Mouse (Mus musculus) neural tube, embryonic 15.5 days (tissue): ENCODE data around the gene 1700025G04Rik. TPM values are rescaled to one million over a fixed set of nuclear protein-coding genes. Genes with fewer than 3 reads are reported as not detected.

Experiments
- ATAC-seq: fragments of 200-750 bp; cut with Nextera tagmentation; 2 replicates; pipeline ENCODE4 v1.8.0; 2017; ENCODE audit warnings: mild to moderate bottlenecking, moderate TSS enrichment, moderate library complexity; ENCODE audit not compliant: low FRiP score
- H3K27ac ChIP-seq: fragments of 300-500 bp; sonication (generic); replicated peaks from 2 replicates; pipeline ENCODE4 v1.5.1; 2015; ENCODE audit warnings: mild to moderate bottlenecking, inconsistent platforms
- H3K27me3 ChIP-seq: fragments of 300-500 bp; sonication (generic); replicated peaks from 2 replicates; pipeline ENCODE4 v1.6.1; 2015; ENCODE audit warnings: inconsistent platforms
- H3K36me3 ChIP-seq: fragments of 300-500 bp; sonication (generic); 2 replicates; pipeline ENCODE4 v1.6.1; 2015; ENCODE audit warnings: inconsistent platforms
- H3K4me1 ChIP-seq: fragments of 300-500 bp; sonication (generic); 2 replicates; pipeline ENCODE4 v1.6.1; 2015; ENCODE audit warnings: inconsistent platforms
- H3K4me2 ChIP-seq: fragments of 300-500 bp; sonication (generic); 2 replicates; pipeline ENCODE4 v1.6.1; 2015; ENCODE audit warnings: inconsistent platforms, mild to moderate bottlenecking, moderate library complexity
- H3K4me3 ChIP-seq: fragments of 300-500 bp; sonication (generic); replicated peaks from 2 replicates; pipeline ENCODE4 v1.5.1; 2015; ENCODE audit warnings: mild to moderate bottlenecking, inconsistent platforms
- H3K9ac ChIP-seq: fragments of 300-500 bp; sonication (generic); replicated peaks from 2 replicates; pipeline ENCODE4 v1.6.1; 2015; ENCODE audit warnings: mild to moderate bottlenecking, inconsistent platforms
- H3K9me3 ChIP-seq: fragments of 300-500 bp; sonication (generic); replicated peaks from 2 replicates; pipeline ENCODE4 v1.6.1; 2016; ENCODE audit warnings: inconsistent platforms
- WGBS: fragments of 180-500 bp; shearing (Covaris S2); methylation state at CpG from one replicate; pipeline ENCODE4 v1.1.7; 2015; ENCODE audit warnings: mixed read lengths; 5-methylcytosine and 5-hydroxymethylcytosine counted together
- polyA plus RNA-seq: library from polyadenylated mRNA; unstranded; fragments of >200 nt; fragmentation: Nextera tagmentation; extraction: Ambion mirVana; gene quantifications from 2 replicates; pipeline ENCODE4 v1.2.1, GENCODE M21; 2015

1700025G04Rik gene
- 35.7 and 37.1 TPM in 2 replicates for polyA plus RNA-seq

GRCm38 (mm10) chr1:152090018-152090553 lies at the start of gene 1700025G04Rik:
Gene 1700025G04Rik (minus strand): TSS chr1:152090125.
- H3K27me3 ChIP-seq, result no peaks in the 10 kb centered on the region
- no peaks in the 10 kb centered on the region for H3K9me3 ChIP-seq
- ATAC-seq, result peak; percentile 91
- under 1% methylated on average over 46 of the region's 66 CpGs for WGBS
- H3K9ac ChIP-seq, result peak within 1 kb of the TSS; percentile 89
- H3K27ac ChIP-seq, result peak within 1 kb of the TSS; percentile 98
- H3K4me1 ChIP-seq, result peaks cover 48% of the 10 kb centered on the region
- no peaks in the 10 kb centered on the region for H3K36me3 ChIP-seq
- H3K4me2 ChIP-seq, result peak within 1 kb of the TSS; percentile 84
- peak within 1 kb of the TSS; percentile 68 for H3K4me3 ChIP-seq

GRCm38 (mm10) chr1:152139496-152139895 lies 49.6 kb upstream of the 1700025G04Rik start:
- Histone ChIP-seq H3K27me3 (no peaks in the 10 kb centered on the region), H3K4me2 (no peak overlapping the region), H3K9ac (no peak overlapping the region), H3K9me3 (no peaks in the 10 kb centered on the region; the same call in 1 of the 2 replicates), H3K36me3 (no peaks in the 10 kb centered on the region), H3K4me3 (no peak overlapping the region), H3K27ac (no peak overlapping the region), H3K4me1 (no peaks in the 10 kb centered on the region)
- ATAC-seq, result no peak
- 88% methylated on average over 4 of the region's 4 CpGs for WGBS

GRCm38 (mm10) chr1:152130029-152130727 lies 40.3 kb upstream of the 1700025G04Rik start:
- Histone ChIP-seq H3K36me3 (no peaks in the 10 kb centered on the region), H3K4me3 (no peak overlapping the region), H3K4me2 (peak overlapping the region; percentile 11; the same call in 1 of the 2 replicates), H3K27ac (no peak overlapping the region), H3K4me1 (peaks cover 2% of the 10 kb centered on the region; the same call in 1 of the 2 replicates), H3K9ac (no peak overlapping the region), H3K9me3 (no peaks in the 10 kb centered on the region), H3K27me3 (no peaks in the 10 kb centered on the region)
- WGBS, result 65% methylated on average over 15 of the region's 15 CpGs
- no peak for ATAC-seq

- no peak for ATAC-seq
- WGBS, result 94% methylated on average over 7 of the region's 7 CpGs
Observed at GRCm38 (mm10) chr1:152125451-152125850, 35.5 kb upstream of the 1700025G04Rik start.

GRCm38 (mm10) chr1:152110123-152110522 lies 20.2 kb upstream of the 1700025G04Rik start:
- no peak overlapping the region for H3K4me2 ChIP-seq
- no peak for ATAC-seq

More at GRCm38 (mm10) chr1:152125451-152125850, 35.5 kb upstream of the 1700025G04Rik start:
- no peak overlapping the region for H3K27ac ChIP-seq
- no peaks in the 10 kb centered on the region for H3K27me3 ChIP-seq
- H3K9ac ChIP-seq, result no peak overlapping the region
- no peak overlapping the region for H3K4me3 ChIP-seq
- no peak overlapping the region for H3K4me2 ChIP-seq
- peaks cover 2% of the 10 kb centered on the region; the same call in 1 of the 2 replicates for H3K4me1 ChIP-seq
- H3K9me3 ChIP-seq, result no peaks in the 10 kb centered on the region
- no peaks in the 10 kb centered on the region for H3K36me3 ChIP-seq

GRCm38 (mm10) chr1:152106136-152106535 lies 16.2 kb upstream of the 1700025G04Rik start:
- 90% methylated on average over 2 of the region's 2 CpGs for WGBS
- H3K27ac ChIP-seq, result no peak overlapping the region
- ATAC-seq, result no peak
- H3K4me3 ChIP-seq, result no peak overlapping the region
- no peaks in the 10 kb centered on the region for H3K27me3 ChIP-seq
- no peaks in the 10 kb centered on the region for H3K36me3 ChIP-seq
- no peak overlapping the region for H3K4me2 ChIP-seq
- H3K9me3 ChIP-seq, result no peaks in the 10 kb centered on the region
- H3K9ac ChIP-seq, result no peak overlapping the region
- H3K4me1 ChIP-seq, result no peaks in the 10 kb centered on the region

More at GRCm38 (mm10) chr1:152110123-152110522, 20.2 kb upstream of the 1700025G04Rik start:
- Histone ChIP-seq H3K9me3 (no peaks in the 10 kb centered on the region), H3K27ac (no peak overlapping the region), H3K27me3 (no peaks in the 10 kb centered on the region), H3K4me3 (no peak overlapping the region), H3K4me1 (no peaks in the 10 kb centered on the region), H3K9ac (no peak overlapping the region), H3K36me3 (no peaks in the 10 kb centered on the region)
- 93% methylated on average over 1 of the region's 1 CpGs for WGBS

GRCm38 (mm10) chr1:152105246-152105645 lies 15.3 kb upstream of the 1700025G04Rik start:
- H3K36me3 ChIP-seq, result no peaks in the 10 kb centered on the region
- H3K9ac ChIP-seq, result no peak overlapping the region
- no peaks in the 10 kb centered on the region for H3K27me3 ChIP-seq
- H3K27ac ChIP-seq, result no peak overlapping the region
- H3K9me3 ChIP-seq, result no peaks in the 10 kb centered on the region
- WGBS, result 91% methylated on average over 1 of the region's 1 CpGs
- H3K4me1 ChIP-seq, result no peaks in the 10 kb centered on the region
- no peak overlapping the region for H3K4me3 ChIP-seq
- no peak overlapping the region for H3K4me2 ChIP-seq
- ATAC-seq, result no peak

- Histone ChIP-seq H3K9me3 (no peaks in the 10 kb centered on the region), H3K27ac (no peak overlapping the region), H3K36me3 (no peaks in the 10 kb centered on the region), H3K4me2 (no peak overlapping the region), H3K27me3 (no peaks in the 10 kb centered on the region), H3K4me3 (no peak overlapping the region), H3K9ac (no peak overlapping the region), H3K4me1 (no peaks in the 10 kb centered on the region)
- no peak for ATAC-seq
- WGBS, result 36% methylated on average over 5 of the region's 5 CpGs
Observed at GRCm38 (mm10) chr1:152101746-152102145, 11.8 kb upstream of the 1700025G04Rik start.

- Histone ChIP-seq H3K9me3 (no peaks in the 10 kb centered on the region), H3K36me3 (no peaks in the 10 kb centered on the region), H3K4me2 (no peak overlapping the region), H3K4me1 (peaks cover 9% of the 10 kb centered on the region), H3K27ac (no peak overlapping the region), H3K4me3 (no peak overlapping the region), H3K27me3 (no peaks in the 10 kb centered on the region), H3K9ac (no peak overlapping the region)
- 54% methylated on average over 3 of the region's 3 CpGs for WGBS
- no peak for ATAC-seq
Observed at GRCm38 (mm10) chr1:152096045-152096444, 6.1 kb upstream of the 1700025G04Rik start.

- H3K27ac ChIP-seq, result peak overlapping the region; percentile 98
- no peaks in the 10 kb centered on the region for H3K9me3 ChIP-seq
- H3K27me3 ChIP-seq, result no peaks in the 10 kb centered on the region
- peak overlapping the region; percentile 84 for H3K4me2 ChIP-seq
- 2% methylated on average over 36 of the region's 36 CpGs for WGBS
- peak overlapping the region; percentile 68 for H3K4me3 ChIP-seq
- H3K9ac ChIP-seq, result peak overlapping the region; percentile 89
- H3K36me3 ChIP-seq, result no peaks in the 10 kb centered on the region
- ATAC-seq, result peak; percentile 65
- peaks cover 40% of the 10 kb centered on the region for H3K4me1 ChIP-seq
Observed at GRCm38 (mm10) chr1:152090564-152091545, 930 bp upstream of the 1700025G04Rik start.

GRCm38 (mm10) chr1:152089526-152089925 lies 399 bp downstream of the 1700025G04Rik start:
- no peaks in the 10 kb centered on the region for H3K36me3 ChIP-seq
- H3K4me2 ChIP-seq, result peak overlapping the region; percentile 84
- 1% methylated on average over 23 of the region's 25 CpGs for WGBS
- H3K4me3 ChIP-seq, result peak overlapping the region; percentile 68
- peaks cover 54% of the 10 kb centered on the region for H3K4me1 ChIP-seq
- H3K27me3 ChIP-seq, result no peaks in the 10 kb centered on the region
- H3K9me3 ChIP-seq, result no peaks in the 10 kb centered on the region
- peak overlapping the region; percentile 89 for H3K9ac ChIP-seq
- ATAC-seq, result peak; percentile 48
- H3K27ac ChIP-seq, result peak overlapping the region; percentile 98
